Mouse (Mus musculus) adrenal gland, adult (tissue): ENCODE results near the gene BC004004.
"Not testable (repeated sequence)": the region's sequence is repeated elsewhere in the genome, so short reads cannot be mapped to it uniquely, and the experiment has no call there.

Source experiments
- DNase-seq, 2 experiments: peaks; one replicate each; pipeline ENCODE4 v3.0.0; 2022 to 2023; ENCODE audit warnings: low spot score in 1 of 2; ENCODE audit not compliant: inconsistent age in 2 of 2

BC004004 gene

GRCm38 (mm10) chr17:29259489-29259888, 9.1 kb upstream of the BC004004 start:
- peak; percentile 74 to 90 for DNase-seq

GRCm38 (mm10) chr17:29260501-29260900, 8.1 kb upstream of the BC004004 start:
- DNase-seq, result no peak

- DNase-seq, result peak in 1 of 2 experiments; percentile 32
Measured at GRCm38 (mm10) chr17:29261603-29262258, 6.9 kb upstream of the BC004004 start.

GRCm38 (mm10) chr17:29262259-29262649, 6.3 kb upstream of the BC004004 start:
- no peak for DNase-seq

- no peak for DNase-seq
Measured at GRCm38 (mm10) chr17:29263417-29263816, 5.2 kb upstream of the BC004004 start.

- DNase-seq, result peak; percentile 87 to 96
Measured at GRCm38 (mm10) chr17:29263840-29264633, 4.6 kb upstream of the BC004004 start, which contains the start of gene Ppil1. Gene Ppil1 (minus strand): TSS chr17:29264186.

GRCm38 (mm10) chr17:29264760-29265159, 3.8 kb upstream of the BC004004 start:
- no peak for DNase-seq

GRCm38 (mm10) chr17:29267040-29267439, 1.5 kb upstream of the BC004004 start:
- DNase-seq, result not testable (repeated sequence)

- peak in 1 of 2 experiments; percentile 39 for DNase-seq
Measured at GRCm38 (mm10) chr17:29267931-29268681, 482 bp upstream of the BC004004 start.

- DNase-seq, result peak in 1 of 2 experiments; percentile 11
Measured at GRCm38 (mm10) chr17:29269349-29269706, 740 bp downstream of the BC004004 start.

- DNase-seq, result no peak
Measured at GRCm38 (mm10) chr17:29270148-29270698, 1.6 kb downstream of the BC004004 start.

- no peak for DNase-seq
Measured at GRCm38 (mm10) chr17:29273156-29273555, 4.6 kb downstream of the BC004004 start.

- peak in 1 of 2 experiments; percentile 56 for DNase-seq
Measured at GRCm38 (mm10) chr17:29273889-29274288, 5.3 kb downstream of the BC004004 start.

- DNase-seq, result no peak
Measured at GRCm38 (mm10) chr17:29280422-29280821, 11.8 kb downstream of the BC004004 start.

GRCm38 (mm10) chr17:29281541-29281940, 13.0 kb downstream of the BC004004 start:
- DNase-seq, result no peak

GRCm38 (mm10) chr17:29282216-29282952, 13.8 kb downstream of the BC004004 start:
- DNase-seq, result no peak

- DNase-seq, result no peak
Measured at GRCm38 (mm10) chr17:29291793-29292192, 23.2 kb downstream of the BC004004 start.

- DNase-seq, result no peak
Measured at GRCm38 (mm10) chr17:29292996-29293395, 24.4 kb downstream of the BC004004 start.

GRCm38 (mm10) chr17:29293807-29294605, 25.4 kb downstream of the BC004004 start:
- DNase-seq, result no peak

GRCm38 (mm10) chr17:29295835-29296234, 27.2 kb downstream of the BC004004 start:
- DNase-seq, result no peak
